Mouse (Mus musculus) C2C12 (cell line): ENCODE data around the gene Cnnm1.

Source experiments
- CEBPB ChIP-seq: IDR thresholded peaks from one replicate; pipeline ENCODE4 v1.6.1; 2011; ENCODE audit warnings: low read depth, mild to moderate bottlenecking, control low read depth, moderate library complexity
- CTCF ChIP-seq: IDR thresholded peaks from one replicate; pipeline ENCODE4 v1.5.1; 2011; ENCODE audit not compliant: control insufficient read depth, insufficient read depth, insufficient read length
- FOSL1 ChIP-seq: IDR thresholded peaks from one replicate; pipeline ENCODE4 v1.8.0; 2011; ENCODE audit warnings: mild to moderate bottlenecking, low read length; ENCODE audit not compliant: poor library complexity, insufficient read depth, severe bottlenecking
- MAX ChIP-seq: IDR thresholded peaks from one replicate; pipeline ENCODE4 v1.6.1; 2011; ENCODE audit warnings: mild to moderate bottlenecking, control low read depth
- MYOD1 ChIP-seq: IDR thresholded peaks from one replicate; pipeline ENCODE4 v1.6.1; 2011; ENCODE audit warnings: low read depth; ENCODE audit not compliant: control insufficient read depth, insufficient read length
- MYOG ChIP-seq: IDR thresholded peaks from one replicate; pipeline ENCODE4 v1.6.1; 2011; ENCODE audit not compliant: control insufficient read depth, insufficient read length; ENCODE audit errors: extremely low read depth
- USF1 ChIP-seq: IDR thresholded peaks from one replicate; pipeline ENCODE4 v1.6.1; 2011; ENCODE audit warnings: low read depth, mild to moderate bottlenecking, control low read depth, moderate library complexity

DNA sequence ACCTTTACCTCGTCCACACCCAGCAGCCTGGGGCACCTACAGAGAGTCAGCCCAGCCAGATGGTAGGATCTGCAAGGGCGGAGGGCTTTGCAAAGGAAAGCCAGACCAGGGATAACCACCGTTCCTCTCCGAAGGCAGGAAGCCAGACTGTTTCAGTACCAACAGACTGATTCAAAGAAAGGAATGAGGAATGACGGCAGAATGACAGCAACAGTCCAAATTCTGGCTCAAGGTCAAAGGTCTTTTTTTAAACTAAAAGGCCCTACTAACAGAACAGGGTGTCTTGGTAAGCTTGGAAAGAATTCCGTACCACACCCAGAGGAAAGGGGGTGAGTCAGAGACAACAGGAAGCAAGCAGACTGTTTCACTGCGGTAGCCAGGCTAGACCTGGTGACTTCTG lies 58.6 kb downstream of the Cnnm1 start:
- TF ChIP-seq CTCF = no peak
- TF ChIP-seq MYOD1 = no peak
- TF ChIP-seq CEBPB = no peak
- no peak for TF ChIP-seq MAX
- TF ChIP-seq USF1 = no peak
- TF ChIP-seq MYOG = no peak
- TF ChIP-seq FOSL1 = peak; percentile 16
